Mouse (Mus musculus) intestine, postnatal 0 days (tissue): ENCODE results near the gene Rgs4. TPM values are rescaled to one million over a fixed set of nuclear protein-coding genes. Genes with fewer than 3 reads are reported as not detected.

Source experiments
- ATAC-seq: fragments of 200-750 bp; cut with Nextera tagmentation; 2 replicates; pipeline ENCODE4 v1.8.0; 2017; ENCODE audit warnings: mild to moderate bottlenecking, moderate TSS enrichment, moderate library complexity
- H3K27ac ChIP-seq: fragments of 300-500 bp; sonication (generic); 2 replicates; pipeline ENCODE4 v1.5.1; 2014; ENCODE audit warnings: mild to moderate bottlenecking, low read depth, low read length, moderate library complexity
- H3K27me3 ChIP-seq: fragments of 300-500 bp; sonication (generic); replicated peaks from 2 replicates; pipeline ENCODE4 v1.6.1; 2014; ENCODE audit warnings: low read length, mixed read lengths; ENCODE audit not compliant: control insufficient read depth, insufficient read depth
- H3K36me3 ChIP-seq: fragments of 300-500 bp; sonication (generic); 2 replicates; pipeline ENCODE4 v1.6.1; 2014; ENCODE audit warnings: mild to moderate bottlenecking, moderate library complexity; ENCODE audit not compliant: control insufficient read depth, insufficient read depth
- H3K4me1 ChIP-seq: fragments of 300-500 bp; sonication (generic); replicated peaks from 2 replicates; pipeline ENCODE4 v1.6.1; 2014; ENCODE audit warnings: antibody characterized with exemption, low read length, mixed read lengths; ENCODE audit not compliant: control insufficient read depth, insufficient read depth
- H3K4me2 ChIP-seq: fragments of 300-500 bp; sonication (generic); replicated peaks from 2 replicates; pipeline ENCODE4 v1.6.1; 2014; ENCODE audit warnings: low read depth, mild to moderate bottlenecking, moderate library complexity
- H3K4me3 ChIP-seq: fragments of 300-500 bp; sonication (generic); 2 replicates; pipeline ENCODE4 v1.5.1; 2014; ENCODE audit warnings: low read depth, low read length
- H3K9ac ChIP-seq: fragments of 300-500 bp; sonication (generic); 2 replicates; pipeline ENCODE4 v1.6.1; 2014; ENCODE audit warnings: mild to moderate bottlenecking, low read depth, low read length
- H3K9me3 ChIP-seq: fragments of 300-500 bp; sonication (generic); 2 replicates; pipeline ENCODE4 v1.6.1; 2016; ENCODE audit warnings: mixed run types; ENCODE audit not compliant: control insufficient read depth
- CTCF ChIP-seq: sonication (generic); IDR thresholded peaks from 2 replicates; pipeline ENCODE4 v1.5.1; 2016; ENCODE audit warnings: low read depth, mild to moderate bottlenecking, control low read depth, antibody characterized with exemption, moderate library complexity
- WGBS: fragments of 180-500 bp; shearing (Covaris S2); extraction: QIAGEN DNeasy Blood & Tissue Kit; methylation state at CpG from one replicate; pipeline ENCODE4 v1.1.7; 2014; 5-methylcytosine and 5-hydroxymethylcytosine counted together
- polyA plus RNA-seq: library from polyadenylated mRNA; unstranded; fragments of >200 nt; fragmentation: Nextera tagmentation; extraction: Ambion mirVana; gene quantifications from 2 replicates; pipeline ENCODE4 v1.2.1, GENCODE M21; 2015

Gene Rgs4
- polyA plus RNA-seq, 1 experiment from 2014 or later: 13.9 TPM

GRCm38 (mm10) chr1:169762524-169762923 lies 15.1 kb upstream of the Rgs4 start:
- no peaks in the 10 kb centered on the region for H3K4me1 ChIP-seq
- no peaks in the 10 kb centered on the region for H3K9me3 ChIP-seq
- WGBS: 78% methylated on average over 2 of the region's 2 CpGs
- H3K4me3 ChIP-seq: no peak overlapping the region
- no peaks in the 10 kb centered on the region for H3K36me3 ChIP-seq
- no peak overlapping the region for H3K9ac ChIP-seq
- TF ChIP-seq CTCF: no peak
- no peaks in the 10 kb centered on the region for H3K27me3 ChIP-seq
- H3K27ac ChIP-seq: no peak overlapping the region
- no peak for ATAC-seq
- H3K4me2 ChIP-seq: no peak overlapping the region

- Histone ChIP-seq H3K4me2 (no peak overlapping the region), H3K9me3 (no peaks in the 10 kb centered on the region), H3K4me3 (no peak overlapping the region), H3K9ac (no peak overlapping the region), H3K36me3 (no peaks in the 10 kb centered on the region), H3K27me3 (no peaks in the 10 kb centered on the region), H3K27ac (no peak overlapping the region), H3K4me1 (no peaks in the 10 kb centered on the region)
- WGBS: 54% methylated on average over 2 of the region's 3 CpGs
- ATAC-seq: no peak
- no peak for TF ChIP-seq CTCF
These were observed 9.1 kb upstream of the Rgs4 start for GRCm38 (mm10) chr1:169756532-169756931.

GRCm38 (mm10) chr1:169752395-169752794 lies 5.0 kb upstream of the Rgs4 start:
- H3K9me3 ChIP-seq: no peaks in the 10 kb centered on the region
- no peak for ATAC-seq

GRCm38 (mm10) chr1:169748439-169748838 lies 997 bp upstream of the Rgs4 start:
- Histone ChIP-seq H3K27me3 (peaks cover 6% of the 10 kb centered on the region; the same call in 1 of the 2 replicates), H3K4me3 (no peak overlapping the region), H3K27ac (no peak overlapping the region), H3K9ac (no peak overlapping the region), H3K36me3 (no peaks in the 10 kb centered on the region), H3K4me2 (no peak overlapping the region), H3K9me3 (no peaks in the 10 kb centered on the region), H3K4me1 (no peaks in the 10 kb centered on the region)
- TF ChIP-seq CTCF: no peak
- no peak for ATAC-seq
- 38% methylated on average over 5 of the region's 5 CpGs for WGBS

More at GRCm38 (mm10) chr1:169752395-169752794, 5.0 kb upstream of the Rgs4 start:
- Histone ChIP-seq H3K9ac (no peak overlapping the region), H3K4me1 (no peaks in the 10 kb centered on the region), H3K4me2 (no peak overlapping the region), H3K36me3 (no peaks in the 10 kb centered on the region), H3K27me3 (peaks cover 6% of the 10 kb centered on the region; the same call in 1 of the 2 replicates), H3K27ac (no peak overlapping the region), H3K4me3 (no peak overlapping the region)
- no peak for TF ChIP-seq CTCF
- WGBS: 4% methylated on average over 4 of the region's 4 CpGs

- no peak for ATAC-seq
- Histone ChIP-seq H3K4me3 (peak overlapping the region; percentile 34), H3K4me1 (no peaks in the 10 kb centered on the region), H3K9ac (no peak overlapping the region), H3K9me3 (no peaks in the 10 kb centered on the region), H3K27ac (no peak overlapping the region), H3K27me3 (peaks cover 6% of the 10 kb centered on the region; the same call in 1 of the 2 replicates), H3K4me2 (peak overlapping the region; percentile 57), H3K36me3 (no peaks in the 10 kb centered on the region)
- 39% methylated on average over 6 of the region's 6 CpGs for WGBS
- TF ChIP-seq CTCF: no peak
These were observed 460 bp upstream of the Rgs4 start for GRCm38 (mm10) chr1:169747902-169748301.

- 70% methylated on average over 5 of the region's 5 CpGs for WGBS
- TF ChIP-seq CTCF: no peak
- no peaks in the 10 kb centered on the region for H3K36me3 ChIP-seq
- no peak overlapping the region for H3K4me2 ChIP-seq
- H3K27ac ChIP-seq: no peak overlapping the region
- H3K4me1 ChIP-seq: no peaks in the 10 kb centered on the region
- no peak overlapping the region for H3K4me3 ChIP-seq
- H3K9me3 ChIP-seq: no peaks in the 10 kb centered on the region
- ATAC-seq: peak; percentile 69
- H3K9ac ChIP-seq: no peak overlapping the region
- H3K27me3 ChIP-seq: no peaks in the 10 kb centered on the region
These were observed 6.3 kb downstream of the Rgs4 start for GRCm38 (mm10) chr1:169741147-169741546.

- no peaks in the 10 kb centered on the region for H3K4me1 ChIP-seq
- no peak overlapping the region for H3K4me3 ChIP-seq
- H3K9me3 ChIP-seq: no peaks in the 10 kb centered on the region
- H3K27ac ChIP-seq: no peak overlapping the region
- H3K9ac ChIP-seq: no peak overlapping the region
- TF ChIP-seq CTCF: no peak
- H3K4me2 ChIP-seq: no peak overlapping the region
- H3K36me3 ChIP-seq: no peaks in the 10 kb centered on the region
- WGBS: 74% methylated on average over 6 of the region's 6 CpGs
- no peak for ATAC-seq
- no peaks in the 10 kb centered on the region for H3K27me3 ChIP-seq
These were observed 10.2 kb downstream of the Rgs4 start for GRCm38 (mm10) chr1:169737231-169737630.
